Mouse (Mus musculus): ENCODE measurements around the gene Gpc1. TPM values are rescaled to one million over a fixed set of nuclear protein-coding genes. Genes with fewer than 3 reads are reported as not detected.

Gpc1 gene
- polyA plus RNA-seq, 1 experiment from 2014 or later: 131 TPM

GRCm38 (mm10) chr1:92878066-92878741 lies 46.8 kb downstream of the Gpc1 start:
- peaks cover 3% of the 10 kb centered on the region for H3K27me3 ChIP-seq
- no peak for DNase-seq (ENCODE audit: low read depth, low spot score)
- no peak for TF ChIP-seq CTCF (IDR thresholded peaks at IDR 0.05)
- POLR2A ChIA-PET: no interaction called here
- CTCF ChIA-PET: no interaction called here
- no peak for ATAC-seq
- in situ Hi-C loops (cut with MboI; ENCODE audit: low pct_unique_long_range_greater_than_20kb): loop anchor here (25.0 kb wide), 1 partner anchor 366 kb away; the partner anchor contains the start of gene Olfr1414

- POLR2A ChIA-PET: no interaction called here
- DNase-seq (ENCODE audit: low read depth, low spot score) (no peak), ATAC-seq (no peak)
- in situ Hi-C loops (cut with MboI; ENCODE audit: low pct_unique_long_range_greater_than_20kb): loop anchor here (25.0 kb wide), 1 partner anchor 367 kb away; the partner anchor contains the start of gene Olfr1414
- H3K27me3 ChIP-seq: peaks cover 3% of the 10 kb centered on the region
- CTCF ChIA-PET: no interaction called here
- TF ChIP-seq CTCF (IDR thresholded peaks at IDR 0.05): no peak
Measured at GRCm38 (mm10) chr1:92879266-92879665, 47.8 kb downstream of the Gpc1 start.

DNA sequence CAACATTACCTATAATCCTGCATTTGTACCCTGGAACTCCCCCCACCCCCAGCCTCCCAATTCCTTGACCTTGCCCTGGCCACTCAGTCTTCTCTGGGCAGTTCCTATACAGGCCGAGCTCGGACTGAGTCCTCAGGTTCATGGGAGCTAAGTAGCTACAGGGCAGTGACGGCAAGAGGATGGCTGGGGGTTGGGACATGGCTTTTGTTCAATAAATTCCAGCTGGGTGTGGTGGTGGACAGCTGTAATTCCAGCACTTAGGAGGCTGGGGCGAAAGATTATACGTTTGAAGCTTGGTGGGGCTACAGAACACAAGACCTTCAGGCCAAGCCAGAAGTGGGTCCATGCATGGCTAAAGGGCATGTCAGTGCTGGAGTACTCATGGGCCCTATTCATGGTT lies 48.7 kb downstream of the Gpc1 start:
- DNase-seq (ENCODE audit: low read depth, low spot score) (no peak), ATAC-seq (no peak)
- ChIA-PET POLR2A (no interaction called here), CTCF (interaction anchor here (1.2 kb wide), 1 partner anchor 15 kb away, joined by 3 read pairs; no protein-coding TSS in a partner anchor)
- in situ Hi-C loops (cut with MboI; ENCODE audit: low pct_unique_long_range_greater_than_20kb): loop anchor here (25.0 kb wide), 1 partner anchor 368 kb away; the partner anchor contains the start of gene Olfr1414
- no peak for TF ChIP-seq CTCF (IDR thresholded peaks at IDR 0.05)
- peaks cover 3% of the 10 kb centered on the region for H3K27me3 ChIP-seq

- POLR2A ChIA-PET: no interaction called here
- in situ Hi-C loops (cut with MboI; ENCODE audit: low pct_unique_long_range_greater_than_20kb): loop anchor here (25.0 kb wide), 1 partner anchor 370 kb away; the partner anchor contains the start of gene Olfr1414
Measured at GRCm38 (mm10) chr1:92881982-92882381, 50.5 kb downstream of the Gpc1 start.

GRCm38 (mm10) chr1:92888901-92889655 lies 57.6 kb downstream of the Gpc1 start:
- in situ Hi-C loops (cut with MboI; ENCODE audit: low pct_unique_long_range_greater_than_20kb): loop anchor here (25.0 kb wide), 1 partner anchor 377 kb away; the partner anchor contains the start of gene Olfr1414
- POLR2A ChIA-PET: no interaction called here
- peaks cover 23% of the 10 kb centered on the region for H3K27me3 ChIP-seq
- CTCF ChIA-PET: interaction anchor here (0.9 to 1.7 kb wide), 2 partner anchors 18 to 241 kb away, joined by 3 to 4 read pairs; partner anchors contain the start of gene Otos
- DNase-seq (ENCODE audit: low read depth, low spot score): no peak
- no peak for ATAC-seq
- no peak for TF ChIP-seq CTCF (IDR thresholded peaks at IDR 0.05)

More at GRCm38 (mm10) chr1:92881982-92882381, 50.5 kb downstream of the Gpc1 start:
- ATAC-seq (no peak), DNase-seq (ENCODE audit: low read depth, low spot score) (no peak)
- TF ChIP-seq CTCF (IDR thresholded peaks at IDR 0.05): no peak
- CTCF ChIA-PET: interaction anchor here (1.0 kb wide), 1 partner anchor 13 kb away, joined by 4 read pairs; no protein-coding TSS in a partner anchor
- peaks cover 10% of the 10 kb centered on the region for H3K27me3 ChIP-seq

- DNase-seq (ENCODE audit: low read depth, low spot score) (no peak), ATAC-seq (no peak)
- POLR2A ChIA-PET: no interaction called here
- CTCF ChIA-PET: interaction anchor here (0.9 to 1.3 kb wide), 2 partner anchors 10 to 51 kb away, joined by 3 to 4 read pairs; no protein-coding TSS in a partner anchor
- H3K27me3 ChIP-seq: peaks cover 13% of the 10 kb centered on the region
- no peak for TF ChIP-seq CTCF (IDR thresholded peaks at IDR 0.05)
- in situ Hi-C loops (cut with MboI; ENCODE audit: low pct_unique_long_range_greater_than_20kb): loop anchor here (25.0 kb wide), 1 partner anchor 380 kb away; the partner anchor contains the start of gene Olfr1414
Measured at GRCm38 (mm10) chr1:92892791-92893190, 61.3 kb downstream of the Gpc1 start.

GRCm38 (mm10) chr1:92893896-92894295 lies 62.5 kb downstream of the Gpc1 start:
- ChIA-PET CTCF (interaction anchor here (1.1 to 1.3 kb wide), 3 partner anchors 13 to 82 kb away, joined by 3 to 4 read pairs (median 3); no protein-coding TSS in a partner anchor), POLR2A (no interaction called here)
- ATAC-seq (no peak), DNase-seq (ENCODE audit: low read depth, low spot score) (no peak)
- peaks cover 10% of the 10 kb centered on the region for H3K27me3 ChIP-seq
- no peak for TF ChIP-seq CTCF (IDR thresholded peaks at IDR 0.05)
- in situ Hi-C loops (cut with MboI; ENCODE audit: low pct_unique_long_range_greater_than_20kb): loop anchor here (25.0 kb wide), 1 partner anchor 382 kb away; the partner anchor contains the start of gene Olfr1414

- ChIA-PET POLR2A (interaction anchor here (0.9 kb wide), 1 partner anchor 54 kb away, joined by 3 read pairs; no protein-coding TSS in a partner anchor), CTCF (interaction anchor here (0.6 to 1.6 kb wide), 16 partner anchors 9 to 245 kb away, joined by 3 to 10 read pairs (median 3); no protein-coding TSS in a partner anchor)
- H3K27me3 ChIP-seq: peaks cover 10% of the 10 kb centered on the region
- DNase-seq (ENCODE audit: low read depth, low spot score): no peak
- in situ Hi-C loops (cut with MboI; ENCODE audit: low pct_unique_long_range_greater_than_20kb): loop anchor here (5.0 to 25.0 kb wide), 3 partner anchors 53 to 383 kb away; partner anchors contain the start of gene Olfr1414
- peak; percentile 97 for TF ChIP-seq CTCF (IDR thresholded peaks at IDR 0.05)
- ATAC-seq: peak; percentile 69
Measured at GRCm38 (mm10) chr1:92895089-92895488, 63.6 kb downstream of the Gpc1 start.

GRCm38 (mm10) chr1:92902786-92903185 lies 71.3 kb downstream of the Gpc1 start, which contains the start of gene Ankmy1:
Ankmy1 (minus strand) TSS chr1:92902906.
- ChIA-PET POLR2A (no interaction called here), CTCF (interaction anchor here (1.1 to 1.9 kb wide), 3 partner anchors 206 to 291 kb away, joined by 3 to 4 read pairs (median 3); partner anchors contain the start of gene Otos)
- no peaks in the 10 kb centered on the region for H3K27me3 ChIP-seq
- DNase-seq (ENCODE audit: low read depth, low spot score) (no peak), ATAC-seq (no peak)
- no peak for TF ChIP-seq CTCF (IDR thresholded peaks at IDR 0.05)
- in situ Hi-C loops (cut with MboI; ENCODE audit: low pct_unique_long_range_greater_than_20kb): no loop called here

DNA sequence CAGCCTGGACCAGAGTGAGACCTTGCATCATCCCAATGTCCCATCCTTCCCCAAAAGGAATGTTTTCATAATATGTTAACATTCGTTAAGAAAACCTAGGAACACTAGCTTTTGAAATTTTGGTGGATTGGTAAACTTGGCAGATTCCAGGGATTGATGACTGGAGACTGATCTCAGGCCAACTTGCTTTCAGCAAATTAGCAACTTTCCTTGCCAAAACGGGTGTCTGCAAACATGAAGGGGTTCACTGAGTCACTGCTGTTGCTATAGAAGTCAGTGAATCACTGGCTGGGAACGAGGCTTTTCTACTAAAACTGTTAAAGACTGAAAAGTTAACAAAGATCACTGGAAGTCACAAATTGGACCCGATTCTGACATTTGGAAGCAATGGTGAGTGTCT lies 72.2 kb downstream of the Gpc1 start:
- ChIA-PET POLR2A (no interaction called here), CTCF (interaction anchor here (0.8 to 1.9 kb wide), 4 partner anchors 9 to 292 kb away, joined by 3 to 4 read pairs (median 3); no protein-coding TSS in a partner anchor)
- DNase-seq (ENCODE audit: low read depth, low spot score) (peak; percentile 67), ATAC-seq (no peak)
- no peak for TF ChIP-seq CTCF (IDR thresholded peaks at IDR 0.05)
- no peaks in the 10 kb centered on the region for H3K27me3 ChIP-seq
- in situ Hi-C loops (cut with MboI; ENCODE audit: low pct_unique_long_range_greater_than_20kb): no loop called here
